In the genomic region with DNA sequence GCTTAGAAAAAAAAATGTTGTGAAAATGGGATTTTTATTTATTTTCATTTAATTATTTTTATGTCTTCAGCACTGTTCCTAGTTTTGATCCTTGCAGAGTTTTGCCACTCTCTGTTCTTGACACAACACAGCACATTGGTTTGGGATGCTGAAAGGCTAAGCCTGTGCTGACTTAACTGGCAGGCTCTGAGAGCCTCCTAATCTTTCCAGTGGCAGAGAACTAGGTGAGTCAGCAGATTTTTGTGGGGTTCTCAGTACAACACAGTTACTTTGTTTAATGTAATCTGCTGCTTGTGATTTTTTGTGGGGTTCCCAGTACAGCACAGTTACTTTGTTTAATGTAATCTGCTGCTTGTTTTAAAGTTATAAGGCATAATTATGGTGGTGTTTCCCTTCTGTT, we compare ENCODE assay signal across 28 mouse cellular contexts. TPM values are rescaled to one million over a fixed set of nuclear protein-coding genes. Genes with fewer than 3 reads are reported as not detected.
A peak's percentile ranks its signal among the peaks of the same experiment; 100 is the strongest.
DNase-seq lines count a peak whose midpoint lies in the region; ATAC-seq lines count a peak whose summit lies in the region.
"Had no signal": no experiment of that assay in that cellular context is flagged by ENCODE, and none has a peak within 500 bp of the region (broad histone marks: within the 10 kb centered on the region; RNA-seq: fewer than 3 reads in every experiment).

No protein-coding gene starts in this region.

- peaks cover 2% of the 10 kb centered on the region; the same call in 1 of the 2 replicates for H3K36me3 ChIP-seq in embryonic facial prominence, embryonic 10.5 days (replicated peaks)
- H3K36me3 ChIP-seq: embryonic facial prominence, embryonic 12.5 days; heart, embryonic 12.5 days; hindbrain, embryonic 10.5 days; hindbrain, embryonic 15.5 days; limb, embryonic 10.5 days; limb, embryonic 15.5 days; stomach, embryonic 15.5 days had no signal

- ATAC-seq in megakaryocyte progenitor cell, adult 5-6 weeks (replicated peaks; ENCODE audit: poor library complexity), result peak; percentile 73
- ATAC-seq: forebrain, embryonic 14.5 days; lung, postnatal 0 days; midbrain, embryonic 16.5 days had no signal

- H3K27me3 ChIP-seq in embryonic facial prominence, embryonic 10.5 days (replicated peaks; ENCODE audit: low read depth, poor library complexity, severe bottlenecking), result no peaks in the 10 kb centered on the region
- H3K27me3 ChIP-seq: embryonic facial prominence, embryonic 12.5 days; heart, embryonic 12.5 days; hindbrain, embryonic 15.5 days; limb, embryonic 15.5 days; stomach, embryonic 15.5 days had no signal

- no peaks in the 10 kb centered on the region for H3K9me3 ChIP-seq in embryonic facial prominence, embryonic 10.5 days
- H3K9me3 ChIP-seq: embryonic facial prominence, embryonic 12.5 days; hindbrain, embryonic 10.5 days; hindbrain, embryonic 15.5 days; limb, embryonic 10.5 days; limb, embryonic 15.5 days; stomach, embryonic 15.5 days had no signal

- intact Hi-C loops in heart, postnatal 25 days (cut with DNase I), result no loop called here

- H3K4me3 ChIP-seq in embryonic facial prominence, embryonic 10.5 days, result no peak overlapping the region
- H3K4me3 ChIP-seq: embryonic facial prominence, embryonic 12.5 days; heart, adult 2 months; heart, embryonic 12.5 days; hindbrain, embryonic 10.5 days; hindbrain, embryonic 15.5 days; limb, embryonic 10.5 days; limb, embryonic 15.5 days; stomach, embryonic 15.5 days had no signal

- H3K4me1 ChIP-seq in embryonic facial prominence, embryonic 10.5 days, result no peaks in the 10 kb centered on the region
- H3K4me1 ChIP-seq: embryonic facial prominence, embryonic 12.5 days; hindbrain, embryonic 10.5 days; hindbrain, embryonic 15.5 days; limb, embryonic 10.5 days; limb, embryonic 15.5 days; stomach, embryonic 15.5 days had no signal

- DNase-seq in heart, adult 11 months, result peak; percentile 61
- no peak for DNase-seq in heart, postnatal 25 days (ENCODE audit: low spot score)
- peak; percentile 59 for DNase-seq in 3T3-L1 (ENCODE audit: low read depth, low spot score)
- peak; percentile 23 for DNase-seq in c-Kit-positive CD71-positive TER-119-negative erythroid progenitor cells, embryonic 14.5 days (ENCODE audit: low read depth)
- no peak for DNase-seq in cerebellum, postnatal 36 days
- no peak for DNase-seq in embryonic facial prominence, embryonic 10.5 days (ENCODE audit: low spot score)
- DNase-seq: adrenal gland, postnatal 10 days; cerebellum, adult 11-12 months; cerebellum, postnatal 14 days; gastrocnemius, postnatal 25 days; heart, adult 2 months; kidney, adult 2 months; kidney, postnatal 36 days; layer of hippocampus, postnatal 36 days; lung, adult 18-20 months; lung, postnatal 4 days; right cerebral cortex, postnatal 25 days had no signal

- no peak overlapping the region for H3K27ac ChIP-seq in embryonic facial prominence, embryonic 10.5 days (replicated peaks)
- H3K27ac ChIP-seq: embryonic facial prominence, embryonic 12.5 days; heart, adult 2 months; hindbrain, embryonic 10.5 days; hindbrain, embryonic 15.5 days; limb, embryonic 10.5 days; limb, embryonic 15.5 days; stomach, embryonic 15.5 days had no signal

RNA-seq across cellular contexts. Expression of a gene that starts 55.8 kb away (rescaled TPM):
- total RNA-seq in heart, postnatal 25 days (2021), result 1 to 10 TPM; 8.8 to 9.6 TPM
- 78.2 and 79.0 TPM in 2 replicates for total RNA-seq in megakaryocyte progenitor cell, adult 5-6 weeks (2015)
- 28.8 and 36.5 TPM in 2 replicates for total RNA-seq in megakaryocyte progenitor cell, adult 5-6 weeks (2017)
- 28.4 and 28.8 TPM in 2 replicates for polyA plus RNA-seq in embryonic facial prominence, embryonic 10.5 days (2016; fragmentation: Nextera tagmentation; extraction: Ambion mirVana)

Comparison
In these comparisons a context has a peak if more than half of its experiments do, and no peak if none do; other contexts are left out.
1. DNase-seq: peak in heart, adult 11 months (single experiment), 3T3-L1 (single experiment) and c-Kit-positive CD71-positive TER-119-negative erythroid progenitor cells, embryonic 14.5 days (single experiment); none in heart, postnatal 25 days (single experiment), cerebellum, postnatal 36 days (0 of 2) and embryonic facial prominence, embryonic 10.5 days (single experiment).